Mouse (Mus musculus) kidney, embryonic 15.5 days (tissue): Measurements from ENCODE around the gene Vmn1r195. TPM values are rescaled to one million over a fixed set of nuclear protein-coding genes. Genes with fewer than 3 reads are reported as not detected.

Experiments used
- polyA plus RNA-seq: library from polyadenylated mRNA; unstranded; fragments of >200 nt; fragmentation: Nextera tagmentation; extraction: Ambion mirVana; gene quantifications from 2 replicates; pipeline ENCODE4 v1.2.1, GENCODE M21; 2015

Gene Vmn1r195
- polyA plus RNA-seq, 1 experiment from 2014 or later: not detected

Other genes with a start within 250 kb of the Vmn1r195 start
- 9.8 and 11.2 TPM in 2 replicates for gene Hist1h2ah, start 235.0 kb upstream of the Vmn1r195 start, polyA plus RNA-seq
- gene Hist1h2bk, start 234.7 kb upstream of the Vmn1r195 start, polyA plus RNA-seq: 8.8 and 12.6 TPM in 2 replicates
- gene Hist1h4i, start 229.2 kb upstream of the Vmn1r195 start, polyA plus RNA-seq: 30.5 and 31.4 TPM in 2 replicates
- 59.1 and 68.1 TPM in 2 replicates for gene Hist1h2ag, start 227.6 kb upstream of the Vmn1r195 start, polyA plus RNA-seq
- 16.8 and 19.2 TPM in 2 replicates for gene Hist1h2bj, start 227.3 kb upstream of the Vmn1r195 start, polyA plus RNA-seq
- not detected in 2 replicates for gene Vmn1r188, start 186.1 kb upstream of the Vmn1r195 start, polyA plus RNA-seq
- not detected in 2 replicates for gene Vmn1r189, start 164.7 kb upstream of the Vmn1r195 start, polyA plus RNA-seq
- not detected in 2 replicates for gene Vmn1r191, start 86.6 kb upstream of the Vmn1r195 start, polyA plus RNA-seq
- gene Vmn1r192, start 79.4 kb upstream of the Vmn1r195 start, polyA plus RNA-seq: not detected in 2 replicates
- gene Vmn1r193, start 47.4 kb upstream of the Vmn1r195 start, polyA plus RNA-seq: not detected in 2 replicates
- not detected in 2 replicates for gene Vmn1r194, start 26.3 kb upstream of the Vmn1r195 start, polyA plus RNA-seq
- not detected in 2 replicates for gene Vmn1r196, start 19.4 kb downstream of the Vmn1r195 start, polyA plus RNA-seq
- not detected in 2 replicates for gene Vmn1r197, start 54.1 kb downstream of the Vmn1r195 start, polyA plus RNA-seq
- gene Vmn1r198, start 79.8 kb downstream of the Vmn1r195 start, polyA plus RNA-seq: not detected in 2 replicates
- not detected in 2 replicates for gene Vmn1r199, start 109.3 kb downstream of the Vmn1r195 start, polyA plus RNA-seq
- not detected in 2 replicates for gene Vmn1r200, start 119.9 kb downstream of the Vmn1r195 start, polyA plus RNA-seq
- gene Vmn1r201, start 201.4 kb downstream of the Vmn1r195 start, polyA plus RNA-seq: not detected in 2 replicates
- 0.03 TPM in 1 of 2 replicates, not detected in the other for gene Vmn1r202, start 234.9 kb downstream of the Vmn1r195 start, polyA plus RNA-seq
- gene Vmn1r203, start 247.6 kb downstream of the Vmn1r195 start, polyA plus RNA-seq: not detected in 2 replicates